Mouse (Mus musculus) heart, postnatal 10 days (tissue): ENCODE data around the gene Tsen2. TPM values are rescaled to one million over a fixed set of nuclear protein-coding genes. Genes with fewer than 3 reads are reported as not detected.

ENCODE experiments used
- DNase-seq, 2 experiments: peaks; one replicate each; pipeline ENCODE4 v3.0.0; 2021
- intact Hi-C: fragments of 180-260 bp; cut with DNase I; formaldehyde crosslinking; loops from one replicate; pipeline ENCODE4 v1.15.1; 2025
- total RNA-seq, 2 experiments: library from RNA; stranded (reverse); gene quantifications; 2 replicates each; pipeline ENCODE4 v1.2.3; 2021

The Tsen2 gene
- 10 to 100 TPM in 1 of 2 experiments, 1 to 10 TPM in 1; 8.2 to 11.5 TPM for total RNA-seq

DNA sequence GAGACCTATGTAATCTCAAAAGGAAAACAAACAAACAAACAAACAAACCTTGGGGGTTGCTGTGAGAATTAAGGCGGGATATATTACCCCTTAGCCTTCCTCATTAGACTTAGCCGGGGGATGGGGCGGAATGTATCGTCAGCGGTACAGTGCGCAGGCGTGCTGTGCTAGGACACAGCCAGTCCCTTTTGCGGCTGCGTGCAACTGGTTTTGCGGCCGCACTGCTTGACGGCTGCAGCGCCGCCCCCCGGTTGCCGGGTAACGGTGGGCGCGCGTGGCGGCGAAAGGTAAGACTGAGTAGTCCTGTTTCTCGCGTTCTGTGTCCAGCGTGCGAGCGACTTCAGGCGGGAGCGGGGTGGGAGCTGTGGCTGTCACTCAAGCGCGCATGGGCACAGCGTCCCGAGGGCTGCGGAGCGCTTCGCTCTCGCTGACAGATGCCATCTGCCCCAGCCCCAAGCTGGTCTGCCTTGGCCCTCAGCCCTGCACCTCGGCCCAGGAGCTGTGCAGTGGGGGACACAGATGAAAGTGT lies at the start of gene Tsen2:
TSS of gene Tsen2 (plus strand) at position 223 of the 529 bp plus-strand sequence.
- intact Hi-C loops = no loop called here
- DNase-seq = peak; percentile 98 to 99

DNA sequence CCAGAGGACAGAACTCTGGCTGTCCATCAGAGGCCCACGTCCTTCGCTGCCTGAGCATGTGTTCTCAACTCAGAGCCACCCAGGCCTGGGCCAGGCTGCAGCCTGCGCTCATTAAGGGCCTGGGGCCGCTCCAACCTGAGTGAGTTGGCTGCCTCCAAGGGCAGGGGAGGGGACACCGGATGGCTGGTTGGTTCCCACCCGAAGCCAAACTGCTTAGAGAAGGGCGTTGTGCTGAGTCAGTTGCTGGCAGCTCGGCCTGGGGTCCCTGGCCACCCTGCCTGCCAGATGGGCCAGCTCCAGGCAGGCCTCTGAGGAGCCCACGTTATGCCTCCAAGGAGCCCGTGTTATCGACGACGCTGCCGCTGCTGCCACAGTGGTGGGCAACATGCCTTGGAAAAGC lies 44.9 kb upstream of the Tsen2 start:
- peak; percentile 73 for DNase-seq
- intact Hi-C loops = no loop called here

DNA sequence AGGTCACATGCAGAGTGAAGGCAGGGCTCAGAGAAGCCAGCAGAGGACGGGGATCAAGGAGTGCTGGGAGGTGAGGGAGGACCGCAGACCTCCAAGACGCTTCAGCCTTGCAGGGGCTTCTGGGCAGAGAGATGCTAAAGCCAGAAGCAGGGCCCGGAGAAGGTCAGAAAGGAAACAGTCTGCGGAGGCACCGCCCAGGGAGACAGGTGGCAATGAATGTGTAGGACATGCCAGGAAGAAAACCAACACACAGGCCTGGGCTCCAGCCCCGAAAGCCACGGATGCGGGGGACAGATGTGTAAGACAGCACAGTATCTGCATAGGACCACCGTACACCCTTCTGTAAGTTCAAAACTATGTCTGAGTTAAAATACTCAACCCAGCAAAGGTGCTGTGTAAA lies 44.2 kb upstream of the Tsen2 start:
- intact Hi-C loops = no loop called here

DNA sequence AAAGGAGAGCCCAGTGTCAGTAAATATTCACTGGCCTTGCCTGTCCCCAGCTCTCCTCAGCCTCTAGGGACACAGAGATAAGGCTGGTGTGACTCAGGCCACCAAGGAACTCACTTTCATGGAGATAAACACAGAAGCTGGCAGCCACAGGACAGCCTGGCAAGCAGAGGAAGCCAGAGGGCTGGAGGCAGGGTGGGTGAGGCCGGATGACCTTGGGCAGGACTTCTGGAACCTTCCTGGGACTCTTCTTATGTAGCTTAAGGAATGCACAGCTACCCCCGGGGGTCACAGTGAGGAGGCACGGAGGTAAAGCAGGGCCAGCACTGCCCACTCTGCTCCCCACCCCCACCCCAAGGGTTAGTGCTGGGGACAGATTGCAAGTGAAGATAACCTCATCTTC lies 43.3 kb upstream of the Tsen2 start:
- intact Hi-C loops = no loop called here
- DNase-seq = peak; percentile 52 to 67

More for the DNA sequence above, 44.2 kb upstream of the Tsen2 start:
- DNase-seq = no peak

DNA sequence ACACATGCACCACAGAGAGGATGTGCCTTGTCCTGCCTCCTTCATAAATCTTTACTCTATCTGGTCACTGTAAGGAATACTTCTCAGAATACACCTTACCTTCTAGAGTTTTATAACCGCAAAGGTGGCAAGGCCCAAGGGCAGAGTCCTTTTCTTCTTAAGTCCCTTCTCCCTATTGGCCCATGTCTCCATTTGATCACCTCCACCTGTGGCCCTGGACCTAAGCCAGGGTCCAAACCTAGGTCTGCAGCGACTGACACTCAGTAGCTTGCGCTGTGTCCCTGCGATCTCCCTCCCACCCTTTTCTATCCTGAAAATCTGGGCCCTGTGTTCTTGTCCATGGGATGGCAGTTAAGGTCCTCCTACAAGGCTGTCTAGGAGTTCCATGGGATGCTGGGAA lies 41.4 kb upstream of the Tsen2 start:
- no peak for DNase-seq
- intact Hi-C loops = no loop called here

DNA sequence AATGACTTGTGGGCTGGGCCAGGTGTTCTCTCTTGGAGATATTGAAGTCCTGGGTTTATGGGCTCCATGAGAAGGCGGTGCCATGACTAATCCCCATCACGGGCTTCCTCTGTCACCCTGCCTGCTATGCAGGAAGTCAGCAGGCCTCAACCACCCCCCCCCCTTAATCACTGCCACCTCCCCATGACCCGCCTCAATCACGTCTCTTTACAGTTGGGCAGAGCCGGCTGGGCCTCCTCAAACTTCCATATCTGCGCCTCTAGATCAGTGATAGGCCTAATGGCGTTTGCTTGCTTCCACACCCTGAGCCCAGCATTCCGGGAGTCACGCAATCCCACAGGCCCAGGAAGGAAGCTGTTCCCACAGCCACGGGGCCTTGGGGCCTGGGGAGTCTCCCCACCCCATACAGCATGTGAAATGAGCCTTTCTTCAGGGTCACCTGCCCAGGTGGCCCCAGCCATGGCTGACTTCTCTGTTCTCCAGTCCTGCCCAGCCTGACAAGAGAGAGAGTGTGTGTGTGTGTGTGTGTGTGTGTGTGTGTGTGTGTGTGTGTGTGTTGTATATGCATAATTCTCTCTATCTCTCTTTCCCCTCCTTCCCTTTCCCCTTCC lies 40.8 kb upstream of the Tsen2 start:
- intact Hi-C loops = no loop called here

DNA sequence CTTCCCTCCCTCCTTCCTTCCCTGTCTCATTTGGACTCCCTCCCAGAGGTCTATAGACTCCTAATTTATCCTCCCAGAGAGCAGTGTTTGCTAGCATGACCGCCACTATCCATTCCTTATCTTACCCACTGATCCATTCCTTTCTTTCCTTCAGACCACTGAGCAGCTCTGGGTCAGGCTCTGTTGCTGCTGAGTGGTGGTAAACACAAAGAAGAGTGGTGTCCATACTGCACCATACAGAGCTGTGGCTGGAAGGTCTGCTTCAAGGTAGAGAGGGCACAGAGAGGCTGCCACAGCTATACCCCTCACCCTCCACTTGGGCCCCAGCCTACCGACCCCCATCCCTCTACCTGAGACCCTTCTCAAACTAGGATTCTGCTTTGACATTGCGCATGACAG lies 40.3 kb upstream of the Tsen2 start:
- intact Hi-C loops = no loop called here
- DNase-seq = no peak

More for the DNA sequence above, 40.8 kb upstream of the Tsen2 start:
- DNase-seq = no peak

DNA sequence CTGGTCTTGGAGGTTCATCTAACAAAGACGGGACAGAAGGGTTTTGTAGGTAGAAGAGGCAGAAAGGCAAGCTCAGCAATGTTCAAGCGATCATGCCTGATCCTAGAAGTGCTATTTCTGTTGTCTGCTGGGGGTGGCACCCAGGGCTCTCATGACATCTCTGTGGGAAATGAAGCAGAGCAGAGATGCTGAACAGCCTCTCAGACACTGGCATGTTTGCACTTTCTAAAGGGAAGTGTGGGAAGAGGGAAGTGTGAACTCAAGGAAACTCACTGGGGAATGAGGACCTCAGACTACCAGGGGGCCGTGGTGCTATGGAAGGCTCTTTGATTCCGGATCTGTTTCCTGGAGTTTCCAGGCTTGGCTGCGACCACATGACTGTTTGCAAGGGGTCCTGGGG lies 39.5 kb upstream of the Tsen2 start:
- DNase-seq = no peak
- intact Hi-C loops = no loop called here

DNA sequence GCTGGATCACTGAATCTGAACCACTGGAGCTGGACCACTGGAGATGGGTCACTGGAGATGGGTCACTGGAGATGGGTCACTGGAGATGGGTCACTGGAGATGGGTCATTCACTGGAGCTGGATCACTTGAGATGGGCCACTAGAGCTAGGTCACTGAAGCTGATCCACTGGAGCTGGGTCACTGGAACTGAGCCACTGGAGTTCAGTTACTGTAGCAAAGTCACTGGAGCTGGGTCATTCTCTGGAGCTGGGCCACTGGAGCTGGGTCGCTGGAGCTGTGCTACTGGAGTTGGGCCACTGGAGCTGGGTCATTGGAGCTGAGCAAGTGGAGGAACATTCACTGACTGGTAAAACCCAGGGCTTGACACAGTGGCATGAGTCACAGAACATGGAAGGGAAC lies 38.0 kb upstream of the Tsen2 start:
- intact Hi-C loops = no loop called here
- no peak for DNase-seq

DNA sequence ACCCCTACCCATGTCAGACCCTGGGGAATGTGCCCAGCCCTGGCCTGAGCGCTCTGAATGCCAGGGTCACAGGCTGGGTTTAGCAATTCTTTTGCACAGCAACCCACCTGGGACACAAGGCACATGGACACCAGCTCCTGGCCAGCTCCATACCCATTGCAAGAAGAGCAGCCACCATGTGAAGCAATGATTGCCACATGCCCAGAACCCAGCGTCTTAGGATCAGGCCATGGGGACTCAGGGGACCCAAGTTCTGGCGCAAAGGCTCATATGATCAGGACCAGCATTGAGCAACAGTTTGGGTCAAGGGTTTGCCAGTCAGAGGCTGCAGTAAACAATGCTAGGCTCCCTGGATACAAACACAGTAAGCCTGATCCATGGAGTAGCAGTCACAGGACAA lies 33.0 kb upstream of the Tsen2 start:
- intact Hi-C loops = no loop called here
- no peak for DNase-seq

DNA sequence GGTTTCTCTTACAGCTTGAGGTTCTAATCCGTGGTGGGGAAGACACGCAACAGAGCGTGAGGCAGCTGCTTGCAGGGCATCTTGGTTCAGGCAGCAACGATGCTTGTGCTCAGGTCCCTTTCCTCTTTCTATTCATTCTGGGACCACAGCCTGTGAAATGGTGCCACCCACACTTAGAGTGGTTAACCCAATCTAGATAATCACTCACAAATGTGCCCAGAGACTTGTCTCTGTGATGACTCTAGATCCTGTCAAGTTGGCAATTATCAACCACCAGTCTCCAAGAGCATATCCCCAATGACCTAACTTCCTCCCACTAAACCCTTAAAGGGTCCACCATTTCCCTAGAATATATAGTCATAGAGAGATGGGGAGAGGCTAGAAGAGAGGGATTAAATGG lies 31.3 kb upstream of the Tsen2 start:
- intact Hi-C loops = no loop called here
- DNase-seq = no peak

DNA sequence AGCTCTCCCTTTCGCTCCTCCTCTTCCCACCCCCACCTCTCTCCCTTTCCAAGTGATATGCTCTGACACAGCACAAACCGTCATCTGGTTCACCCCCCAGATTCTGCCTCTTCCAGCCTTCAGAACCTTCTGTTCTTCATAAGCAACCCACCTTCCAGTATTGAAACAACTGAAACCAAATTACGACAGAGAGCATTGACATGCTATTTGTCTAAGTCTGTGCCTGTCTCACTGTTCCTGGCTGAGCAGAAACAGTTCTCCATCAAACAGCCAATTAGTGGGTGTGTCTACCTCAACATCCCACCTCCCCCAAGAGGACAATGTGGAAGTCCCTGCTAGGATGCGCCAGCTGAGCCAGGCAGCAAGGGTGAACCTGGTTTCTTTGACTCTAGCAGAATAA lies 26.6 kb upstream of the Tsen2 start:
- no peak for DNase-seq
- intact Hi-C loops = no loop called here

DNA sequence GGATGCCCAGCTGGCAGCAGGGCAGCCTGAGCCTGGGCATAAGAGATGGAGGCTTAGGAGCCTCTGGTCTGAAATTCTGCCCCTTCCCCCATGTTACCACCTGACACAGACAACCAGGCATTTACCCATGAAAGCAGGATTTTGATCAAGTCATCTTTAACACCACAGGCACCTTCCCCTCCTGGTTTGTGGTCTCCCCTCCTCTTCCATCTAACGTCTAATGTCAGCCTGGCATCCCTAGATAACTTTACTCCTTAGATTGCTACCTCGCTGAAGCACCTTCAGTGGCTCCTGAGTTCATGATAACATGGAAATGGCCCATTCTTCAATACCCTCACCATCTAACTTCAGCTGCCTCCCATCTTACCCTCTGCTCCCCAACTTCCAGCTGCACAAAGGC lies 26.1 kb upstream of the Tsen2 start:
- intact Hi-C loops = no loop called here
- no peak for DNase-seq

DNA sequence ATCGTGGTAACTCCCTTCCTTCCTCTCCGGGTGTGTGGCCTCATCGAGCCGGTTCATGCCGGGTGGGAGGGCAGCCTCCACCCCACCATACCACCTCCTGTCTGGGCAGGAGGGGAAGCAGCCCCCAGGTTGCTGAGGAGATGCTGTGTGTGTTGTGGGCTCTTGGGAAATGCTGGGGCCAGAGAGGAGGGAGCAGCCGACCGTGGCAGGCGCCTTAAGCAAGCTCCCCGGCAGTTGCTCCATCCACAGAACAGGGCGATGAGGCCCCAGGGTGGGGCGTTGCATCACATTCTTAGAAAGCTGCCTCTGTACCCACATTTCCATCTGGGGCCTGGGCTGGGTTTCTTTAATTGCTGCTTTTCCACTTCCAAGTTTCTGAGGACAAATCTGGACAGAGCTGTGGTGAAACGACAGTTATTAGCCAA lies 25.2 kb upstream of the Tsen2 start:
- intact Hi-C loops = no loop called here
- DNase-seq = no peak

DNA sequence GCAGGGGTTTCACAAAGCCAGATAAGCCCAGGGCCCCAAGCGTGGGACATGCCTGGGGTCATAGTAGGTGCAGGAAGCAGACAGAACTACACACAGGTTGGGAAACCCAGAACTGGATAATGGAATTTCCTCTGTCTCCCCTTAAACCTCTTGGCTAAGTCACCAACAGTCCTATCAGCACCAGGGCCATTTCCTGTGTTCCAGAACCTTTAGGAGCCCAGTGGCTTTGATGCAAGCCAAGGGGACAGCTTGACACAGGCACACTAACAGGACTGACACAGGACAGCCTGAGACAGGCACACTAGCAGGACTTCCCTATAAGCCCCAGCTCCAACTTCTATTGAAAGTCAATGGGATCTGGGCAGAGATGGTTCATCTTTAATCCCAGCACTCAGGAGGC lies 22.5 kb upstream of the Tsen2 start:
- intact Hi-C loops = loop anchor here (5.0 kb wide), 1 partner anchor 290 kb away; no protein-coding TSS in a partner anchor
- no peak for DNase-seq

DNA sequence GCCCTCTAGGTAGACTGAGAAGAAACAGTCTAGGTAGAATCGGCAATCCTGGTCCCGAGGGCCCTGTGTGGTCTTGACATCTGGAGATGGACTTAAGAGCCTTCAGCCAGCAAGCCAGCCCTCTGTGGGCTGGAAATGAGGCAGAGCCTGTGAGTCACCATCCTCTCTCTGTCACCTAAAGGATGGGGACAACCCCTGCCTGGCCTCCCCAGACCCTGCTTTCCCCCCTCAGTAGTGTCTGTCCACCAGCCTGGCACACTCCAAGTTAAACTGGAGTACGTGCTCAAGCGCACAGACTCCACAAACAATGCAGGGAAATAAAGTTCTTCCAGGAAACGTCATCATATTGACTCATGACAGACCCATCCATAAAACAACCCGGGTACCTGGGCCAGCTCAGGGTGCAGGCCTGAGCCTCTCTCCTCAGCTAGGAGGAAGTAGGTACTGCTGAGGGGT lies 21.7 kb upstream of the Tsen2 start:
- DNase-seq = peak in 1 of 2 experiments; percentile 41
- intact Hi-C loops = loop anchor here (5.0 kb wide), 1 partner anchor 290 kb away; no protein-coding TSS in a partner anchor

DNA sequence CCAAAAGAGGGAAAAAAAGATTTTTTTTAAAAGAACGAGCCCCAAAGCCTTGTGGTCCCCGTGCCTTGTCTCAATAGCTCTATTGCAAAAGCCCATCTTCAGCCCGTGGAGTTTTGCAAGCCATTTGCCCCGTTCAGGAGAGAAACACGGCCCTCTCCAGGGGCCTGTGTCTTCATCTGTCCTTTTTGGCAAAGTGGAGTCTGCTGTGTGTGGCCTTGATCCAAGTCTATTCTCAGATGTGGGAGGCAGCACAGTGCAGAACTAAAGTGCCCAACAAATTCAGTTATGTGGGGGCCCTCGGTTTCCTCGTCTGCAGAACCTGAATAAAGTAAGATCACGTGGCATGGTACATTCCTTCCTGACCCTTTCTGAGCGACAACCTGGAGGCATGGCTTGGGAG lies 21.3 kb upstream of the Tsen2 start:
- peak; percentile 59 to 61 for DNase-seq
- intact Hi-C loops = loop anchor here (5.0 kb wide), 1 partner anchor 291 kb away; no protein-coding TSS in a partner anchor

DNA sequence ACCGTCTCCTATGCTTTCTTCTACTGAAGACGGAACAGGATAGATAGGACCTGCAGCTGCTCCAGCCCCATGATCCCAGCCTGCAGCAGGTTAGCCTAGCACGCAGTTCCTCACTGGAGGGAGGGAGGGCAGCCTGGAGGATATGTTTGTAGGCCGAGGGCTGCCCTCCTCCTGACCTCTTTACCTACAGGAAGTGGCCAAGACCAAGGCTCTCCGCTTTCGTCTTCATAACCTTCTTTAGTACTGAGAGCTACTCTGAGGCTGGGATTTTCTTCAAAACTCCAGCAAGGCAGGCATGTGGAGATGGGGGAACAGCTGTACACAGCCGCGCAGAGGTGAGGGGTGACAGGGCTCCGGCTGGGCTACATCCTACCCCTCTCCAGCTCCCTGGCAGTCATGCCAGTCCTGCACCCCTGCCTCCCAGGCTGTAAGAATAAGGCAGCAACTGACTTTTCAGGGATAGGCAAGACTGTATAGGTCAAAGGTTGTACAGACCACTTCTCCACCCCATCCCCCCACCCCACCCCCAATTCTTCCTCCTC lies 19.9 kb upstream of the Tsen2 start:
- DNase-seq = no peak
- intact Hi-C loops = loop anchor here (5.0 kb wide), 1 partner anchor 292 kb away; no protein-coding TSS in a partner anchor

DNA sequence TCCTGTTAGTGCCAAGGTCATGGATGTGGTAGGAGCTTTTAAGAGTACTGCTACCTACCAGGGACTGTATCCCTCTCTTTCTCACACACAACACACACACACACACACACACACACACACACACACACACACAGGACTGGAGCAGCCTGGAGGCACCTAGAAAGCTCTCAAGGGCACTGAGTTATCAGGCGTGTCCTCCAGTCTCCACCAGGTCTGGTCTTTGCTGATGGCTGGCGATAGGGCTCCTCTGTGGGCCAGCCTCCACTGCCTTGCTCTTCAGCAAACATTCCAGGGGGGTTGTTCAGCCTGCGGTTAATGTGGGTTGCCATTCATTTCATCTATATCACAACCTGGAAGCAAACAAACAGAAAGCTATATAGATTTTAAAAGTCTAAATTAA lies 17.0 kb upstream of the Tsen2 start:
- intact Hi-C loops = no loop called here
- no peak for DNase-seq

DNA sequence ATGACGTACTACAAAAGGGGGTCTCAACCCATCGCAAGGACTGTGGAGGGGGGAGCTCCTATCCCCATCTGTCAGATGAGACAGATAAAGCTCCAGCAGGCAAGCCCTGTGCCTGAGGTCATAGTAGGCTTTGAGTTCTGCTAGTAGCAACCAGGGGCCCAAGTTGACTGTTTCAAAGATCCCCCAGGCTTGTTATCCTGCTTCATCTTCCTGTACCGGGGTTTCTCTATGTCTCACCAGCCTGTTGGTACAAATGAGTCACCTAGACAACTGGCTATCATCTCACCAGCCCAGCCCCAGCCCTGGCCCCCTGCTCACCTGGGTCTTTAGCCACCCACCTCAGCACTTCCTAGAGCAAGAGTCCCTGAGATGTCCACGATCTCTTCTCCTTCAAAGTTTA lies 16.1 kb upstream of the Tsen2 start:
- intact Hi-C loops = no loop called here
- no peak for DNase-seq

DNA sequence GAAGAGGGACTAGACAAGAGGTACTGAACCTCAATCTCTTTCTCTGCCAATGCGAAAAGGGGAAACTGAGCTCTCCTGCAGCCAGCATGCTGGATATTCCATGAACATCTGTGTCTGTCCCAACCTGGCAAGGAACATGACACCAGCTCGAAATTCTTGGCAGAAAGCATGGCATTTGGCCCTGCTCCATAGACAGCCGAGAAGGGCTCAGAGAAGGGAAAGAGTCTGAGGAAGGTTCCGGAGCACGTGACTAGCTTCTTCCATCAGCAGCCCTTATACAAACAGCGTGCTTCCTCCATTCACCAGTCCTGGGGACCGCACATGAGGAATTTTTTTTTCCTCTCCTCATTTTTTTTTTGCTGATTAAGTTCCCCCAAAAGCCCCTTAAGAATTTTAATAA lies 9.8 kb upstream of the Tsen2 start:
- intact Hi-C loops = loop anchor here (5.0 kb wide), 2 partner anchors 102 to 607 kb away; no protein-coding TSS in a partner anchor
- peak; percentile 42 to 57 for DNase-seq

DNA sequence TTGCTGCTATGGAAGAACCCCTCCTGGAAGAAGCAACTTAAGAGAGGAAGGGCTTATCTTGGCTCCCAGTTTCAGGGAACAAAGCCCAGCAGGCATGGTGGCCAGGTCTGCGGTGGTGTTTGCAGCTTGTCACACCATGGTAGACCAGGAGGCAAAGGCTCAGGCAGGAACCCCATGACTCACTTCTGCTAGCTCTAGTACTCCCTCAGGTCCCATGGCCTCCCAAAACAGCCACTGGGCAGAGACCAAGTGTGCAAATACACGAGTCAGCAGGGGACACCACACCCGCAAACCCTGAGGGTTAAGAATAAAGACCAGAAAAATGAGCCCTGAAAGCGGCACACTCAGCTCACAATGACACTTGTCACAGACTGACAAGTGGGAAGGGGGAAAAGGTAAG lies 8.3 kb upstream of the Tsen2 start:
- no peak for DNase-seq
- intact Hi-C loops = loop anchor here (5.0 kb wide), 2 partner anchors 104 to 609 kb away; no protein-coding TSS in a partner anchor
